Mouse (Mus musculus) kidney, adult 2 months (tissue): ENCODE measurements around the gene H2al1h.

ENCODE experiments used
- CTCF ChIP-seq: fragments of 200-500 bp; conservative IDR thresholded peaks from 2 replicates; pipeline ENCODE4 v1.5.1; 2011; ENCODE audit warnings: low read depth, mild to moderate bottlenecking, control low read depth, low read length, moderate library complexity, mixed read lengths; ENCODE audit not compliant: insufficient read depth, insufficient read length
- POLR2A ChIP-seq: fragments of 200-500 bp; IDR thresholded peaks from one replicate; pipeline ENCODE4 v1.6.1; 2011; ENCODE audit warnings: low read depth, low read length, control low read depth

DNA sequence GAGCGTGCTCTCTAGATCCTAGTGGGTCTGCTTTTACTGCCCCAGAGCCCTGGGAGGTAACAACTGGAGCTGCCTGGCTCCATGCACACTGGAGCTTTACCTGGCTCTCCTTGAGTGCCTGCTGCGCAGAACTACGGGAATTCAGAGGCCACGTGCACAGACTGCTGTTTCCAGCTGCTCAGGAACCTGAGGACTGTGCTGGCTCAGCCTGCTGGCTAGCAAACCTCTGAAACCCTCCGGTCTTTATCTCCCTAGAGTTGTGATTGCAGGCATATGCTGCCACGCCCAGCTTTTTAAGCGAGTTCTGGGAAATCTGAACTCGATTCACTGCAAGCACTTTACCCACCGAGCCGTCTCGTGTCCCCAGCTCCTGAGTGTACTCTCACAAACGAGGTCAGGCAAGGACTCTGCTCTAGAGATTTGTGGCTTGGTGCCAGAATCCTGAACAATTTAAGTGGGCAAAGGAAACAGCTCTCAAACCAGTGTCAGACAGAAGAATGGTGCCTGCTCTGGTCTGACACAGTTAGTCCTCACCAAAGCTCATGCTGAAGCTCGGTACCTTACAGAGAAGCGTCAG, 32.9 kb upstream of the H2al1h start:
- no peak for TF ChIP-seq CTCF
- TF ChIP-seq POLR2A = no peak
